Mouse (Mus musculus) gastrocnemius, postnatal 14 days (tissue): ENCODE measurements around the gene March11. TPM values are rescaled to one million over a fixed set of nuclear protein-coding genes. Genes with fewer than 3 reads are reported as not detected.
A peak's percentile ranks its signal among the peaks of the same experiment; 100 is the strongest.

Experiments
- DNase-seq: peaks from one replicate; pipeline ENCODE4 v3.0.0; 2021; ENCODE audit warnings: mixed read lengths
- intact Hi-C: fragments of 180-260 bp; cut with DNase I; formaldehyde crosslinking; loops from one replicate; pipeline ENCODE4 v1.15.1; 2025; ENCODE audit warnings: low total_unique reads
- long read RNA-seq, 2 experiments: library from polyadenylated mRNA; stranded (forward); transcript quantifications; one replicate each; pipeline ENCODE4 v2.0.0; 2021
- total RNA-seq, 2 experiments: library from RNA; stranded (reverse); gene quantifications; 2 replicates each; pipeline ENCODE4 v1.2.3; 2021

Gene March11
- total RNA-seq = not detected
- long read RNA-seq, experiment 1 = 0 reads
- long read RNA-seq, experiment 2 = 0 reads

GRCm38 (mm10) chr15:26308629-26309230 lies at the start of gene March11:
March11 (plus strand) TSS chr15:26309048.
- intact Hi-C loops = no loop called here
- peak; percentile 3 for DNase-seq

DNA sequence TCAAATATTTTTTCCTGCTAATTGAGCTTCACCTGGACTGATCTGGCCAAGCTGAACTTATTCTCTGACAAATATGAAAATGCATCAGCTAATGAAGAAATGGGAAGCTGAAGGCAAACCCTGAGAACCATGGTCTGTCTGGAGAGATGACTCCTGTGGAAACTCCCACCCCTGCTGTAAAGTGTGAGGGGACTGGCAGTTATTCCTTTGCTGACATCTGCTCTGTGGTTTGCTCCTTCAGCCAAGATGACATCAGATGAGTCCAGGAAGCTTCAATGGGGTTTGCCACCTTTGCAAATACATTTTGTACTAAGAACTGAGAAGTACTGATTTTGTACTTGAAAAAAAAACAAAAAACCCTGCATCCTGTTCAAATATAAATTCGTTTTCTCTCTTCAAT lies 46.5 kb upstream of the March11 start:
- intact Hi-C loops = no loop called here
- DNase-seq = no peak

GRCm38 (mm10) chr15:26269596-26269995 lies 39.3 kb upstream of the March11 start:
- intact Hi-C loops = no loop called here
- DNase-seq = no peak

- intact Hi-C loops = no loop called here
- DNase-seq = no peak
Observed at GRCm38 (mm10) chr15:26276035-26276511, 32.8 kb upstream of the March11 start.

DNA sequence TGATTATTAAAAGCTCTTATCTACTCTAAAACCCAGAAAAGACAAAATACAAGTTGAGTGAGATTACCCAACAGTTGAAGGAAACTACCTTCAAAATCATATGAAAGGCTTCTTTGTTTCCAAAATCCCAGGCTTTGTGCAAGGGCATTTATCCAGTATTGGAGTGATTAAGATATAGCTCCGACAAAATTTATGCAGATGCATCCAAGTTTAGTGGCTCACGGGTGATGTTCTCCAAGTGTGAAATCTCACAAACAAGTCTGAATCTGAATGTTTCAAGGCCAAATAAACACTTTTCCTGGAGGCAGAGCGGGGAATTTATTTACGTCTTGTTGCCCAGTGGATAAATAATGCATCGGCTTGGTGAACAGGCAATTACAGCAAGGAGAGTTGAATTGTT lies 32.2 kb upstream of the March11 start:
- no peak for DNase-seq
- intact Hi-C loops = no loop called here

DNA sequence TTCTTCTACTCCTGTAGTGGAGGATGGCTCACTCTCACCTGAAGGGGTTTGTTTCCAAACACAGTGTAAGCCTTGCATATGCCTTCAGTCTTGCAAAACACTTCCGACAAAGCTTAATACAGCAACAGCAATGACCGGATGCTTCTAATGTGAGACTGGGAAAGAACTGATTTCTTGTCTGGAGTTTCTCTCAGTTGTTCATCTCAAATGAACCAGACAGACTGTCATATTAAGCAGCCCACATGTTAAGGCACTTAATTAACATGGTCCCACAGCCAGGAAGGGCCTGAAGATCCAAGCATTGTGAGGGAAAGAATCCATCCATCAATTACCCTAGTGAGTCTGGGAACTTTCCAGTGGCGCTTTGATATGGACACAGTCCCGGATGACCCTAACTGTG lies 17.0 kb upstream of the March11 start:
- DNase-seq = no peak
- intact Hi-C loops = no loop called here

DNA sequence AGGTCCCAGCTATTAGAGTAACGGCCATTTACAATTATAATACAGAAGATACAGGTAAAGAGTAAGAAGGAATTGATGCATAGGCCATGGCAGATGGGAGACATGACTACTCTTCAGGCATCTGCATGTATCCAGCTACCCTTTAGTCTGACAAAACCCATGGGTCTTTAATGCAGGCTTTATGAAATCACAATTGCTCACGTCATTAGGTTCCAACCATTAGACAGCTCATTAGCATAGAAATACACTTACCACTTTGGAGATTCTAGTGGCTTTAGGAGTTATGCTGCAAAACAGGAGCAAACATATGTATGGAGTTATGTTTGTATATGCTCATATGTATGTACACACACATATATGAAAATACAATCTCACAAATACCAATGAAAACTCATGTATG lies 16.0 kb upstream of the March11 start:
- intact Hi-C loops = no loop called here

GRCm38 (mm10) chr15:26293215-26293614 lies 15.6 kb upstream of the March11 start:
- intact Hi-C loops = no loop called here
- no peak for DNase-seq

More for the DNA sequence above, 16.0 kb upstream of the March11 start:
- no peak for DNase-seq

GRCm38 (mm10) chr15:26298668-26299067 lies 10.2 kb upstream of the March11 start:
- no peak for DNase-seq

GRCm38 (mm10) chr15:26309291-26309931 lies 563 bp downstream of the March11 start:
- peak; percentile 55 for DNase-seq
- intact Hi-C loops = no loop called here

More at GRCm38 (mm10) chr15:26298668-26299067, 10.2 kb upstream of the March11 start:
- intact Hi-C loops = no loop called here

GRCm38 (mm10) chr15:26319866-26320265 lies 11.0 kb downstream of the March11 start:
- DNase-seq = no peak
- intact Hi-C loops = no loop called here

DNA sequence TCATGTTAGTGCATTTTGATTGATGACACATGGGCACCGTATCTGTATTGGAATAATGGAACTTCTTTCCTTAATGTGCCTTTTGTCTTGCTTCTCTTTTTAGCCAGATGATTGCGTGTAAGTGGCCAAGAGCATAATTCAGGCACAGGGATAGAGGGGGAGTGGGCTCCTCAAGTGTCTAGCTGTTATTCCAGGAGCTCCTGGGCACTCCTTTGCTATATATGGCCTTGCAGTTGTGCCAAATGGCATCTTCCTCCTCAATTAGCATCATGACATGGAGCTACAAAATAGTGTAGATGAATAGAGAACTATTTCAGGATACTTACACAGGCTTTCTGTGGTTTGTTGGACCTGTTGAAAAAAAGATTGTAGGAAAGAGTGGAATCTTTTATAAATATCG lies 11.6 kb downstream of the March11 start:
- DNase-seq = no peak
- intact Hi-C loops = no loop called here

- DNase-seq = no peak
- intact Hi-C loops = no loop called here
Observed at GRCm38 (mm10) chr15:26322804-26323203, 14.0 kb downstream of the March11 start.

DNA sequence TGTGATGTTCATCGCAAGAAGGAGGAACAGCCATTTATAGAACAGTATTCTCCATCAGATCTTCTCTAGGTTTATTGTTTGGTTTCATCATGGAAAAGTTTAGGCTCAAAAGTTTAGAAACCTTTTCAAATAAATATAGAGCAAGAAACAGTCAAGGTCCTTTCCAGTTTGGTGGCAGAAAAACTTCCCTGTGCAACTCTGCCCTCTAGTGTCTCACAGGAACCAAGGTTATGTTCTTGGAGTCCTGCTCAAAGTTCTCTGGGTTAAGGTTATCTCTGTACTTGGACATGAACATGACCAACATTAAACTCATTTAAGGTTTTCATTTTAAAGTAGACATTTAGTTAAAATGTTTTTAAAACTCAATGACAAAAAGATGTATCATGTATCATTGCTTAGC lies 18.3 kb downstream of the March11 start:
- no peak for DNase-seq
- intact Hi-C loops = loop anchor here (5.0 kb wide), 1 partner anchor 330 kb away; no protein-coding TSS in a partner anchor

- intact Hi-C loops = no loop called here
- DNase-seq = no peak
Observed at GRCm38 (mm10) chr15:26335791-26336190, 26.9 kb downstream of the March11 start.

DNA sequence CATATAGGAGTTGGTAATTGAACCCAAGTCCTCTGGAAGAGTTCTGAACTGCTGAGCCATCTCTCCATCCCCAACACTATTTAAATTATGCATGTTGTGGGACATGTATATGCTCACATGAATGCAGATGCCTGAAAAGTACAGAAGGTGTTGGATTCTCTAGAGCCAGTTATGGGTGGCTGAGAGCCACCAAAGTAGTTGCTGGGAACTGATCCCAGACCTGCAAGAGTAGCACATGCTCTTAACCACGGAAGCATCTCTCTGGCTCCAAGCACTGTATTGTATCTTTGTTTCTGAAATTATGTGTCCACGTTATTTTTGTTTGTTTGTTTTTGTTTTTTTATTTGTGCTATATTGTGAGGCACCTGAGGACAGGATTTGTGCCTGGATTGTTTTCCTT lies 28.9 kb downstream of the March11 start:
- no peak for DNase-seq
- intact Hi-C loops = no loop called here

DNA sequence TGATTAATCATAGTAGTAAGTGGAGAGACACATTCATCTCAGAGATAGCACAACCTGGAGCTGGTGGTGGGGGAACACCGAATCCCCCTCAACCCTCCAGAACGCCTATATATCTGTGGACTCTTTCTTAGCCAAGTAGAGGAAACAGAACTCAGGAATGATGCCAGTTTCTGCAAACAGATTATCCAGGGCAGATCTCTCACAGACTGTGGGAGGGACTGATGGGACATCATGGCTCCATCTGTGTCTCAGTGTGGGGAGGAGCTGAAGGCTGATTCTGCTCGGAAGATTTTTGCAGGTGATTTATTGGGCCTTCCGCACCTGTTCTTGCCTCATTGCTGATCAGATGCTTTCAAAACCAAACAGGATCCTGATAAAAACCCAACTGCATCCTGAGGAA lies 29.5 kb downstream of the March11 start:
- DNase-seq = no peak
- intact Hi-C loops = no loop called here

GRCm38 (mm10) chr15:26340490-26340889 lies 31.6 kb downstream of the March11 start:
- intact Hi-C loops = no loop called here

DNA sequence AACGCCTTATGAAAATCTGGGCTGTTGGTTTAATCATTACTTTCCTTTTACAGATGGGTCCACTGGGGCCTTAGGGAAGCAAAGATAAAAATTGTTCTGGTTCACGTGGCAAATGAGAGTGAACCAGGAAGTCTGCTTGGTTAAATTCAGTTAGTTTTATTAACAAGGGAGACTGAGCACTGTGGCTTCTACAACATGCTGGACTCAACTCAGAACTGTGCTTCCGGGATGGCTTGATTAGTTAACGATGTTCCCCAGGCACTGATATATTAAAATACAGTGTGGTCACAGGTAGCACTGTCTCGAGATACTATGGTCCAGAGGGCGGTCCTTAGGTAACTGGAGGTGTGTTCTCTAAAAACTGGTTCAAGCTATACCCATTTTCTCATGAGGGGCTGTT lies 32.1 kb downstream of the March11 start:
- DNase-seq = no peak
- intact Hi-C loops = no loop called here

More at GRCm38 (mm10) chr15:26340490-26340889, 31.6 kb downstream of the March11 start:
- no peak for DNase-seq

DNA sequence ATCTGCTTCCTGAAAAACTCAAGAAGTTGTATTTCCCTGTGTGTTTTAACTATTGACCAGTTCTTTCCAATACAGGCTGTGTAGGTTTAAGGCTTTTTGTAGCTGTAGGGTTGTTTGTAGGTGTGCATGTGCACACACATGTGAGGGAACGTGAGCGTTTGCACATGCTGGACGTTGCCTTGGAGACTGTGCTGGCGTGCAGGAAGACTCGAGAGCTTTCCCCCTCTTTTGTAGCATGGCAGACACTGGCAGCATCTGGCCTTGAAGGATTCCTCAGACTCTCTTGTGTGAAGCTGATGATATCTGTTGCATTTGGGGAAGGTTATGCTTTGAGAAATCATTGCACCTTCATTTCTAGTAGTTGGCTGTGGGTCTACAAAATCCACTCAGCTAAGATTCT lies 35.5 kb downstream of the March11 start:
- intact Hi-C loops = no loop called here
- DNase-seq = no peak

GRCm38 (mm10) chr15:26353656-26354055 lies 44.8 kb downstream of the March11 start:
- intact Hi-C loops = no loop called here
- DNase-seq = no peak
